In genomic region chr11:102695289-102695688, GRCm38 (mm10) we compare ENCODE assay signal across 25 mouse cellular contexts. TPM values are rescaled to one million over a fixed set of nuclear protein-coding genes. Genes with fewer than 3 reads are reported as not detected.
DNase-seq lines count a peak whose midpoint lies in the region.
"Had no signal": no experiment of that assay in that cellular context is flagged by ENCODE, and none has a peak within 500 bp of the region (broad histone marks: within the 10 kb centered on the region; RNA-seq: fewer than 3 reads in every experiment).

No protein-coding gene starts in this region.

- DNase-seq in frontal cortex, postnatal 36 days (ENCODE audit: low spot score in 2 of 2): peak; percentile 9 to 19
- no peak for DNase-seq in frontal cortex, adult 2 months (ENCODE audit: extremely low spot score in 1 of 2, low spot score in 1 of 2)
- peak; percentile 11 for DNase-seq in layer of hippocampus, adult 11-12 months (ENCODE audit: low spot score)
- DNase-seq in layer of hippocampus, adult 9-10 months (ENCODE audit: low spot score): no peak
- DNase-seq in right cerebral cortex, adult 18-20 months: peak; percentile 12
- no peak for DNase-seq in right cerebral cortex, postnatal 4 days
- DNase-seq in gastrocnemius, postnatal 25 days: peak; percentile 41
- no peak for DNase-seq in adrenal gland, postnatal 25 days
- DNase-seq: adrenal gland, postnatal 14 days; cerebellum, adult 18-20 months; cerebellum, postnatal 14 days; heart, adult 2 months; heart, postnatal 10 days; kidney, adult 9 months; kidney, postnatal 10 days; left cerebral cortex, postnatal 4 days; liver, postnatal 0 days; lung, postnatal 36 days; thymus, postnatal 4 days had no signal

RNA-seq across cellular contexts. Expression of gene Ccdc43, which starts 2.3 kb away (rescaled TPM):
- polyA plus RNA-seq in frontal cortex, adult 2 months (2012; rRNA removed): 18.3 and 24.0 TPM in 2 replicates
- total RNA-seq in gastrocnemius, postnatal 25 days (2021): 10 to 100 TPM; 60.3 to 73.0 TPM
- total RNA-seq in adrenal gland, postnatal 25 days (2021): 23.3 and 29.1 TPM in 2 replicates

RNA-seq across cellular contexts. Expression of gene Meioc, which starts 31.8 kb away (rescaled TPM):
- polyA plus RNA-seq in frontal cortex, adult 2 months (2012; rRNA removed): 0.02 TPM in 1 of 2 replicates, not detected in the other
- total RNA-seq in gastrocnemius, postnatal 25 days (2021): not detected
- 0.06 TPM in 1 of 2 replicates, not detected in the other for total RNA-seq in adrenal gland, postnatal 25 days (2021)
- total RNA-seq: adrenal gland, postnatal 14 days; heart, adult 2 months; hematopoietic stem cell, adult 5-6 weeks; left cerebral cortex, adult 8-10 months; left cerebral cortex, postnatal 4 days; midbrain, postnatal 0 days had no signal
- polyA plus RNA-seq: cortical plate, adult 2 months; heart, adult 2 months; large intestine, adult 2 months; liver, postnatal 0 days; small intestine, adult 2 months had no signal

Comparison
In these comparisons a context has a peak if more than half of its experiments do, and no peak if none do; other contexts are left out.
1. DNase-seq: peak in frontal cortex, postnatal 36 days (2 of 2), layer of hippocampus, adult 11-12 months (single experiment), right cerebral cortex, adult 18-20 months (single experiment) and gastrocnemius, postnatal 25 days (single experiment); none in frontal cortex, adult 2 months (0 of 2), layer of hippocampus, adult 9-10 months (single experiment), right cerebral cortex, postnatal 4 days (single experiment) and adrenal gland, postnatal 25 days (single experiment).